Mouse (Mus musculus) hindbrain, embryonic 13.5 days (tissue): Measurements from ENCODE around the gene Rnf44. TPM values are rescaled to one million over a fixed set of nuclear protein-coding genes. Genes with fewer than 3 reads are reported as not detected.

Source experiments
- ATAC-seq: fragments of 200-750 bp; cut with Nextera tagmentation; 2 replicates; pipeline ENCODE4 v1.8.0; 2017; ENCODE audit warnings: moderate TSS enrichment; ENCODE audit not compliant: low FRiP score
- H3K27ac ChIP-seq: fragments of 300-500 bp; sonication (generic); 2 replicates; pipeline ENCODE4 v1.5.1; 2015; ENCODE audit warnings: inconsistent platforms, mild to moderate bottlenecking, moderate library complexity
- H3K27me3 ChIP-seq: fragments of 300-500 bp; sonication (generic); 2 replicates; pipeline ENCODE4 v1.6.1; 2015; ENCODE audit warnings: mild to moderate bottlenecking, inconsistent platforms
- H3K36me3 ChIP-seq: fragments of 300-500 bp; sonication (generic); 2 replicates; pipeline ENCODE4 v1.6.1; 2015; ENCODE audit warnings: mild to moderate bottlenecking, inconsistent platforms
- H3K4me1 ChIP-seq: fragments of 300-500 bp; sonication (generic); replicated peaks from 2 replicates; pipeline ENCODE4 v1.6.1; 2015; ENCODE audit warnings: inconsistent platforms
- H3K4me2 ChIP-seq: fragments of 300-500 bp; sonication (generic); 2 replicates; pipeline ENCODE4 v1.6.1; 2015; ENCODE audit warnings: inconsistent platforms, mild to moderate bottlenecking, moderate library complexity
- H3K4me3 ChIP-seq: fragments of 300-500 bp; sonication (generic); 2 replicates; pipeline ENCODE4 v1.5.1; 2015; ENCODE audit warnings: mild to moderate bottlenecking, inconsistent platforms
- H3K9ac ChIP-seq: fragments of 300-500 bp; sonication (generic); 2 replicates; pipeline ENCODE4 v1.6.1; 2015; ENCODE audit warnings: mild to moderate bottlenecking, inconsistent platforms
- H3K9me3 ChIP-seq: fragments of 300-500 bp; sonication (generic); 2 replicates; pipeline ENCODE4 v1.6.1; 2016; ENCODE audit warnings: inconsistent platforms
- WGBS: fragments of 180-500 bp; shearing (Covaris S2); methylation state at CpG from one replicate; pipeline ENCODE4 v1.1.7; 2015; 5-methylcytosine and 5-hydroxymethylcytosine counted together
- polyA plus RNA-seq: library from polyadenylated mRNA; unstranded; fragments of >200 nt; fragmentation: Nextera tagmentation; extraction: Ambion mirVana; gene quantifications from 2 replicates; pipeline ENCODE4 v1.2.1, GENCODE M21; 2015

Gene Rnf44
- polyA plus RNA-seq, 1 experiment from 2014 or later = 87.6 TPM

DNA sequence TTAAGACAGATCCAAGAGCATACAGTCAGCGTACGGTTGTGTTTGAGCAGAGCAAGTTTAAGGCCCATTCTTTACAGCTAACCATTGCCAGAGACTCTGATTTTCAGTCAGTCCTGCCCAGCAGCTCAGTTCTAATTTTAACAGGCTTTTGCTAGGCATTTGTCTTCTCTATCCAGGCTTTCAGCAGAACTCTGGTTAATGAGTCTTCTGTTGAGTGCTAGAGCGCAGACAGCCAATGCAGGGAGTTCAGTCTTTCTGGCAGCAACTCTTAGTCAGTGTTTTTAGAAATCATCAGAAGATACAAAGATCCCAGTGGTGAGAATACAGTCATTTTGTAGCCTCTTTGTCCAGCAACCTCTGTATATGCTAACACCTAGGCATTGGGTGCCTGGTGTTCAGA is 43.2 kb downstream of the Rnf44 start:
- no peak overlapping the region for H3K4me3 ChIP-seq
- no peaks in the 10 kb centered on the region for H3K4me1 ChIP-seq
- H3K36me3 ChIP-seq = peaks cover 98% of the 10 kb centered on the region
- H3K27me3 ChIP-seq = no peaks in the 10 kb centered on the region
- H3K27ac ChIP-seq = no peak overlapping the region
- H3K9ac ChIP-seq = no peak overlapping the region
- H3K4me2 ChIP-seq = no peak overlapping the region
- no peak for ATAC-seq
- no peaks in the 10 kb centered on the region for H3K9me3 ChIP-seq
- 98% methylated on average over 3 of the region's 3 CpGs for WGBS

DNA sequence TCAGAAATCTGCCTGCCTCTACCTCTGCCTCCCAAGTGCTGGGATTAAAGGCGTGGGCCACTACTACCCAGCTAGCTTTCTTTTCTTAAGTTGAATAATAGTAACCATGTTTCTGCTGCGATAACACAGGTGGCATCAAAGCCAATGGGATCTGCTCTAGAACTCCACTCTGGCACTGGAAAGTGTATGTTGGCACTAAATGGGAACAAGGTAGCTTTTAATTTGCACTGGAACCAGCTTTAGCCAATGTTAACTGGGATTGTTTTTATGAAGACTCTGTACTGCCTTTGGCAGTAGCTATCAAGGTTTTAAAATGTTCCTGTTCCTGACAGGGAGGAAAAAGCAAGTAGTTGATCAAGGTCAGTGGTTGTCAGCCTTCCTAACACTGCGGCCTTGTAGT is 58.7 kb downstream of the Rnf44 start:
- Histone ChIP-seq H3K9me3 (no peaks in the 10 kb centered on the region), H3K4me1 (no peaks in the 10 kb centered on the region), H3K36me3 (peaks cover 41% of the 10 kb centered on the region), H3K4me3 (no peak overlapping the region), H3K27ac (no peak overlapping the region), H3K27me3 (no peaks in the 10 kb centered on the region), H3K4me2 (no peak overlapping the region), H3K9ac (no peak overlapping the region)
- 98% methylated on average over 3 of the region's 3 CpGs for WGBS
- no peak for ATAC-seq

DNA sequence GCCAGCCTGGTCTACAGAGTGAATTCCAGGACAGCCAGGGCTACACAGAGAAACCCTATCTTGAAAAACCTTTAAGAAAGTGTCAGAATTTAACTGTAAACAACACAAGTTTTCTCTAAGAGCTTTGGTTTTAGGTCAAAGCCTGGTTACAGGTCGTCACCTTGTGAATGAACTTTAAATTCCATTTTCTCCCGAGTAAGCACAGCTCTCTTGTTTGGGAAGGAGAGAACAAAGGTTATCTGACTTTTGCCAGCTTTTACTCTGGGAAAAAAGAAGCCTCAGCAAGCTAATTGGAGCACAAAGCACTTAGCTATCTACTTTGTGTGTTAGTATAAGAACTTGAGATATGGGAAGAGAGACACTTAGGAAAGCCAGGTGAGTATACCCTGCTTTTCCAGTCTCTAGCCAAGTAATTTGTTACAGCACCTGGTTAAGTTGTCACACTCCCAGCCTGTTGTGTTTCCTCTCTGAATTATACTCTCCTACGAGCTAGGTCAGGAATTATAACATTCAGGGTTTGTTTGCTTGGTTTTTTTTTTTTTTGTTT is 60.9 kb downstream of the Rnf44 start:
- no peak overlapping the region for H3K4me2 ChIP-seq
- H3K36me3 ChIP-seq = peaks cover 23% of the 10 kb centered on the region
- no peak overlapping the region for H3K27ac ChIP-seq
- no peak overlapping the region for H3K9ac ChIP-seq
- no peaks in the 10 kb centered on the region for H3K9me3 ChIP-seq
- no peaks in the 10 kb centered on the region for H3K27me3 ChIP-seq
- H3K4me1 ChIP-seq = no peaks in the 10 kb centered on the region; the same call in 1 of the 2 replicates
- 80% methylated on average over 3 of the region's 3 CpGs for WGBS
- H3K4me3 ChIP-seq = no peak overlapping the region
- ATAC-seq = no peak

Other genes with a start within 250 kb of the Rnf44 start
- 94.5 and 105 TPM in 2 replicates for gene Thoc3, start 225.1 kb downstream of the Rnf44 start, polyA plus RNA-seq
- 21.0 and 21.4 TPM in 2 replicates for gene Simc1, start 190.1 kb downstream of the Rnf44 start, polyA plus RNA-seq
- gene 4833439L19Rik, start 128.5 kb downstream of the Rnf44 start, polyA plus RNA-seq = 239 and 245 TPM in 2 replicates
- 76.2 and 77.7 TPM in 2 replicates for gene Arl10, start 118.9 kb downstream of the Rnf44 start, polyA plus RNA-seq
- 53.0 and 53.1 TPM in 2 replicates for gene Nop16, start 103.8 kb downstream of the Rnf44 start, polyA plus RNA-seq
- gene Higd2a, start 103.7 kb downstream of the Rnf44 start, polyA plus RNA-seq = 232 and 248 TPM in 2 replicates
- gene Cltb, start 82.6 kb downstream of the Rnf44 start, polyA plus RNA-seq = 132 and 135 TPM in 2 replicates
- 68.9 and 71.5 TPM in 2 replicates for gene Faf2, start 72.1 kb downstream of the Rnf44 start, polyA plus RNA-seq
- gene Cdhr2, start 7.6 kb upstream of the Rnf44 start, polyA plus RNA-seq = 0.08 and 0.14 TPM in 2 replicates
- 6.5 and 6.9 TPM in 2 replicates for gene Gprin1, start 56.0 kb upstream of the Rnf44 start, polyA plus RNA-seq
- gene Sncb, start 72.7 kb upstream of the Rnf44 start, polyA plus RNA-seq = 18.7 and 20.8 TPM in 2 replicates
- not detected in 2 replicates for gene Eif4e1b, start 90.1 kb upstream of the Rnf44 start, polyA plus RNA-seq
- gene Tspan17, start 95.5 kb upstream of the Rnf44 start, polyA plus RNA-seq = 50.4 and 54.0 TPM in 2 replicates